Comparison of ENCODE assay signal across 19 mouse cellular contexts in the genomic region with DNA sequence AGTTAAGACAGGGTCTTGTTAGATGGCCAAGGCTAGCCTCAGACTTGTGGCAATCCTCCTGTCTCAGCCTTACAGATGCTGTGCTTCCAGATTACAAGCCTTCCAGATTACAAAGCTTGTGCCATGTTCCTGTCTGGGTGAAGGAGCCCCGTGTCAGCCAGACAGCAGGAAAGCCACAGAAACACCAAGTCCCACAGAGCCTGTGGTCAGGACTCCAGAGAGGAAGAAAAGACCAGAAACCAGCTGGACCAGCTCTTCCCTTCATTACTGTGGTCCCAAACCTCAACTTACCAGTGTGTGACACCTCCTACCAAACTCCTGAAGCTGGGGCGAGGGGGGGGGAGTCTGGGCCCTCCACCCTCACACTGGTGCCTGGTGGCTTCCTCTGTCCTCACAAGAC. TPM values are rescaled to one million over a fixed set of nuclear protein-coding genes. Genes with fewer than 3 reads are reported as not detected.
DNase-seq lines count a peak whose midpoint lies in the region; ATAC-seq lines count a peak whose summit lies in the region.
"Had no signal": no experiment of that assay in that cellular context is flagged by ENCODE, and none has a peak within 500 bp of the region (broad histone marks: within the 10 kb centered on the region; RNA-seq: fewer than 3 reads in every experiment).

No protein-coding gene starts in this region.

- H3K4me1 ChIP-seq in heart, embryonic 10.5 days, result peaks cover 66% of the 10 kb centered on the region
- H3K4me1 ChIP-seq in heart, embryonic 11.5 days (ENCODE audit: control insufficient read depth, insufficient read depth, low read length), result peaks cover 12% of the 10 kb centered on the region
- H3K4me1 ChIP-seq in midbrain, embryonic 10.5 days, result peaks cover 33% of the 10 kb centered on the region
- 0 out of 2 replicates have a peak, but pooled peaks cover 4% of the 10 kb centered on the region for H3K4me1 ChIP-seq in midbrain, embryonic 13.5 days (replicated peaks)
- H3K4me1 ChIP-seq in limb, embryonic 10.5 days, result peaks cover 76% of the 10 kb centered on the region
- H3K4me1 ChIP-seq: forebrain, embryonic 13.5 days had no signal

- no peak overlapping the region for H3K4me2 ChIP-seq in heart, embryonic 11.5 days
- no peak overlapping the region for H3K4me2 ChIP-seq in midbrain, embryonic 13.5 days (replicated peaks)
- H3K4me2 ChIP-seq: forebrain, embryonic 13.5 days; hindbrain, embryonic 13.5 days had no signal

- H3K9ac ChIP-seq in heart, embryonic 11.5 days (ENCODE audit: low read depth, low read length), result no peak overlapping the region
- no peak overlapping the region for H3K9ac ChIP-seq in midbrain, embryonic 13.5 days (replicated peaks)
- H3K9ac ChIP-seq: forebrain, embryonic 13.5 days; hindbrain, embryonic 13.5 days had no signal

- 75% methylated on average over 2 of the region's 2 CpGs for WGBS in heart, embryonic 10.5 days
- WGBS in heart, embryonic 11.5 days (ENCODE audit: insufficient replicate concordance), result 84% methylated on average over 2 of the region's 2 CpGs
- 72% methylated on average over 2 of the region's 2 CpGs for WGBS in midbrain, embryonic 10.5 days
- WGBS in midbrain, embryonic 13.5 days, result 75% methylated on average over 2 of the region's 2 CpGs
- WGBS in limb, embryonic 10.5 days, result 83% methylated on average over 2 of the region's 2 CpGs

- H3K9me3 ChIP-seq in heart, embryonic 10.5 days, result no peaks in the 10 kb centered on the region
- no peaks in the 10 kb centered on the region for H3K9me3 ChIP-seq in heart, embryonic 11.5 days (replicated peaks; ENCODE audit: control insufficient read depth, low read length)
- no peaks in the 10 kb centered on the region for H3K9me3 ChIP-seq in midbrain, embryonic 10.5 days (replicated peaks)
- no peaks in the 10 kb centered on the region for H3K9me3 ChIP-seq in midbrain, embryonic 13.5 days
- H3K9me3 ChIP-seq in limb, embryonic 10.5 days (replicated peaks), result no peaks in the 10 kb centered on the region
- H3K9me3 ChIP-seq: forebrain, embryonic 13.5 days; hindbrain, embryonic 13.5 days; megakaryocyte, embryonic 14.5 days had no signal

- H3K27me3 ChIP-seq in heart, embryonic 10.5 days (ENCODE audit: insufficient read depth, poor library complexity, severe bottlenecking), result peaks cover 45% of the 10 kb centered on the region
- H3K27me3 ChIP-seq in heart, embryonic 11.5 days (ENCODE audit: control insufficient read depth, insufficient read depth, low read length), result no peaks in the 10 kb centered on the region
- H3K27me3 ChIP-seq in midbrain, embryonic 10.5 days (ENCODE audit: low read depth, poor library complexity, severe bottlenecking), result peaks cover 26% of the 10 kb centered on the region
- H3K27me3 ChIP-seq in midbrain, embryonic 13.5 days, result peaks cover 2% of the 10 kb centered on the region; the same call in 1 of the 2 replicates
- H3K27me3 ChIP-seq in limb, embryonic 10.5 days (ENCODE audit: low read depth, poor library complexity, severe bottlenecking), result peaks cover 3% of the 10 kb centered on the region
- H3K27me3 ChIP-seq: forebrain, embryonic 13.5 days; hindbrain, embryonic 13.5 days had no signal

- H3K27ac ChIP-seq in heart, embryonic 10.5 days, result peak overlapping the region; percentile 17; the same call in 1 of the 2 replicates
- no peak overlapping the region for H3K27ac ChIP-seq in heart, embryonic 11.5 days (ENCODE audit: low read depth, low read length)
- peak overlapping the region; percentile 57 for H3K27ac ChIP-seq in midbrain, embryonic 10.5 days (replicated peaks)
- H3K27ac ChIP-seq in midbrain, embryonic 13.5 days, result no peak overlapping the region
- H3K27ac ChIP-seq in limb, embryonic 10.5 days, result 0 out of 2 replicates have a peak overlapping the region, but pooled peaks have one; percentile 20
- H3K27ac ChIP-seq: forebrain, embryonic 13.5 days; hindbrain, embryonic 13.5 days had no signal

- no peak overlapping the region for H3K4me3 ChIP-seq in heart, embryonic 10.5 days
- no peak overlapping the region for H3K4me3 ChIP-seq in heart, embryonic 11.5 days (ENCODE audit: low read depth, low read length)
- no peak overlapping the region for H3K4me3 ChIP-seq in midbrain, embryonic 10.5 days
- H3K4me3 ChIP-seq in midbrain, embryonic 13.5 days (replicated peaks), result no peak overlapping the region
- H3K4me3 ChIP-seq in limb, embryonic 10.5 days, result no peak overlapping the region
- H3K4me3 ChIP-seq: forebrain, embryonic 13.5 days; hindbrain, embryonic 13.5 days; megakaryocyte, embryonic 14.5 days had no signal

- ATAC-seq in heart, embryonic 11.5 days (replicated peaks; ENCODE audit: insufficient number of reproducible peaks, low FRiP score, low TSS enrichment), result no peak
- ATAC-seq in midbrain, embryonic 13.5 days, result no peak
- ATAC-seq in megakaryocyte, adult 5-6 weeks (ENCODE audit: poor library complexity, severe bottlenecking), result peak; percentile 12; the same call in 1 of the 2 replicates
- ATAC-seq: forebrain, embryonic 13.5 days; midbrain, embryonic 16.5 days had no signal

- DNase-seq in heart, embryonic 10.5 days (ENCODE audit: low spot score), result no peak
- no peak for DNase-seq in midbrain, embryonic 10.5 days (ENCODE audit: low spot score)
- no peak for DNase-seq in limb, embryonic 10.5 days (ENCODE audit: low spot score)
- DNase-seq in natural killer cell, adult 2 months (ENCODE audit: low spot score in 2 of 2), result no peak
- DNase-seq in right cerebral cortex, postnatal 4 days, result no peak
- DNase-seq: adrenal gland, adult 2 months; cerebellum, adult 9-10 months; gastrocnemius, postnatal 25 days; left cerebral cortex, postnatal 4 days; lung, adult 18-20 months; lung, postnatal 14 days; right cerebral cortex, postnatal 14 days had no signal

- H3K36me3 ChIP-seq in heart, embryonic 10.5 days, result no peaks in the 10 kb centered on the region
- no peaks in the 10 kb centered on the region for H3K36me3 ChIP-seq in heart, embryonic 11.5 days (ENCODE audit: control insufficient read depth, insufficient read depth, low read length)
- no peaks in the 10 kb centered on the region for H3K36me3 ChIP-seq in midbrain, embryonic 10.5 days
- no peaks in the 10 kb centered on the region for H3K36me3 ChIP-seq in midbrain, embryonic 13.5 days
- no peaks in the 10 kb centered on the region for H3K36me3 ChIP-seq in limb, embryonic 10.5 days
- H3K36me3 ChIP-seq: hindbrain, embryonic 13.5 days had no signal

RNA-seq across cellular contexts. Expression of a gene that starts 13.3 kb away (rescaled TPM):
- polyA plus RNA-seq in heart, embryonic 10.5 days (2016; fragmentation: Nextera tagmentation; extraction: Ambion mirVana), result 12.9 and 16.6 TPM in 2 replicates
- polyA plus RNA-seq in heart, embryonic 11.5 days (2014; fragmentation: Nextera tagmentation; extraction: Ambion mirVana), result 10.6 and 14.3 TPM in 2 replicates
- 5.1 and 5.9 TPM in 2 replicates for polyA plus RNA-seq in midbrain, embryonic 10.5 days (2016; fragmentation: Nextera tagmentation; extraction: Ambion mirVana)
- polyA plus RNA-seq in midbrain, embryonic 13.5 days (2015; fragmentation: Nextera tagmentation; extraction: Ambion mirVana), result 12.6 and 16.2 TPM in 2 replicates
- polyA plus RNA-seq in limb, embryonic 10.5 days (2016; fragmentation: Nextera tagmentation; extraction: Ambion mirVana), result 4.1 and 7.2 TPM in 2 replicates
- total RNA-seq in megakaryocyte, adult 5-6 weeks (2015), result 28.0 and 30.1 TPM in 2 replicates
- 43.1 and 45.3 TPM in 2 replicates for total RNA-seq in megakaryocyte, adult 5-6 weeks (2017)

Comparison
In these comparisons a context has a peak if more than half of its experiments do, and no peak if none do; other contexts are left out.
1. H3K27ac ChIP-seq: peak in heart, embryonic 10.5 days (single experiment), midbrain, embryonic 10.5 days (single experiment) and limb, embryonic 10.5 days (single experiment); none in heart, embryonic 11.5 days (single experiment) and midbrain, embryonic 13.5 days (single experiment).